Mouse (Mus musculus) C2C12 (cell line): ENCODE measurements around the gene Gm11541.

Experiments
- CTCF ChIP-seq: IDR thresholded peaks from one replicate; pipeline ENCODE4 v1.5.1; 2011; ENCODE audit not compliant: control insufficient read depth, insufficient read depth, insufficient read length
- MYOD1 ChIP-seq: IDR thresholded peaks from one replicate; pipeline ENCODE4 v1.6.1; 2011; ENCODE audit warnings: low read depth; ENCODE audit not compliant: control insufficient read depth, insufficient read length

GRCm38 (mm10) chr11:94699399-94699798 lies 4.9 kb downstream of the Gm11541 start:
- no peak for TF ChIP-seq CTCF
- TF ChIP-seq MYOD1 = no peak
